Mouse (Mus musculus): ENCODE measurements around the gene Ikzf1. TPM values are rescaled to one million over a fixed set of nuclear protein-coding genes. Genes with fewer than 3 reads are reported as not detected.

Gene Ikzf1
- polyA plus RNA-seq (2021): not detected

DNA sequence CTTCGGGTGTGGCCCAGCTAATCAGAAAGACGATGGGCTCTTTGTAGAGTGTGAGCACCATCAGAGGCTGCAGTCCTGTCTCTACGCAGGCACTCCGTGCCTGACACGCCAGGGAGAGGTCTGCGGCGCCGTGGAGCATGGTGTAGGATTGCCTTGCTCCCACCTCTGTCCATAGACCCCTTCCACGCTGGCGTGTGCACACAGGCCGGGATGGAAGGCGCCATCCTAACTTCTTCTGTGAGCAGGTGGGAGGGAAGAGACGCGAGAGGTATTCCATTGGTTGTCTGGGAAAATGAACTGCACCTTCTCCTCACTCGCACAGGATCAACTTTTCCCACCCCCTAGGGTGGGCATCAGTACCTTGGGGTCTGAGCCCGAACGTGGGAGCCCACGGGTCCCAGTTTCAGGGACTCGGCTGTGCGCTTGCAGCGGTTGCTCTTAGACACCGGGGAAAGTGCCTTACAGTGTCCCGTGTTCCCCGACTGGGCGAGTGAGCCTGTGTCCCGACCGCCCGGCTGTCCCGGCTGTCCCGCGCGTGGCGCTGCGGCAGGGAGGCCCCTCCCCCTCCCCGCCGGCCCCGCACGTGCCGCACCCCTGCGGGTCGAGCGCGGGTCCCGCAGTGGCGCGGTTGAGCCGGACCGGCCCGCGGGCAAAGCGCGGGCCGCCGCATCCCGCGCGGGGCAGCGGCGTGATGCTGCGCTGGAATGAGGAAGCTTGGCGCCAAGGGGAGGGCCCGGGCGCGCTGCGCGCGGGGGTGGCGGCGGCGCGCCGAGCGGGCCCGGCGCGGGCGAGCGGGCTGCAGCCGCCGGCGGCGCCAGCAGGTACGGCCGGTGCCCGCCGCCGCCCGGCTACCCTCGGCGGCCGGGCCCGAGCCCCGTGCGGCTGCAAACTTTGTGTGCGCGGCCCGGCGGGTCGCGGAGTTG, at the start of gene Ikzf1:
Gene Ikzf1 (plus strand): TSS at position 74 of the 923 bp plus-strand sequence.
- DNase-seq (ENCODE audit: low read depth, low spot score): no peak

DNA sequence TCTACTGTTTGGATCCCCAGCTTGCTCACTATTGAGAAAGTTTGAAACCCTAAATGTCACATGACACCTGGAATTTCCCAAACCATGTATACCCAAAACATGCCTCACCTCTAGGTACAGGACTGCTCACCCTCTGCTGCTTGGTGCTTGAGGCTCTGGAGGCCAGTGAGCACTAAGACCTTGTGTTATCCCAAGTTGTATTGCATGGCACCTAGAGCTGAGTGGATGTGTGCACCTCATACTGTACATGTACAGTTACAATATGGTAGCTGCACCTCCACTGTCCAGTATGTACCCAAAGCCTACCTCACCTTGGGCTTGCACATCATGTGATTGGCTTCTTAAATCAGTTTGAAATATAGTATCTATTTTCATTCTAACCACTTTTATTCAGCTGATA, 40.5 kb upstream of the Ikzf1 start:
- TF ChIP-seq CTCF (IDR thresholded peaks at IDR 0.05): no peak
- peaks cover 23% of the 10 kb centered on the region for H3K27me3 ChIP-seq
- in situ Hi-C loops (cut with MboI; ENCODE audit: low pct_unique_long_range_greater_than_20kb): no loop called here
- CTCF ChIA-PET: no interaction called here
- DNase-seq (ENCODE audit: low read depth, low spot score): no peak
- POLR2A ChIA-PET: no interaction called here
- ATAC-seq: no peak

More for the DNA sequence above, at the start of gene Ikzf1:
- H3K27me3 ChIP-seq: peaks cover 51% of the 10 kb centered on the region
- TF ChIP-seq CTCF (IDR thresholded peaks at IDR 0.05): no peak
- POLR2A ChIA-PET: no interaction called here
- ATAC-seq: no peak
- CTCF ChIA-PET: no interaction called here
- in situ Hi-C loops (cut with MboI; ENCODE audit: low pct_unique_long_range_greater_than_20kb): no loop called here

DNA sequence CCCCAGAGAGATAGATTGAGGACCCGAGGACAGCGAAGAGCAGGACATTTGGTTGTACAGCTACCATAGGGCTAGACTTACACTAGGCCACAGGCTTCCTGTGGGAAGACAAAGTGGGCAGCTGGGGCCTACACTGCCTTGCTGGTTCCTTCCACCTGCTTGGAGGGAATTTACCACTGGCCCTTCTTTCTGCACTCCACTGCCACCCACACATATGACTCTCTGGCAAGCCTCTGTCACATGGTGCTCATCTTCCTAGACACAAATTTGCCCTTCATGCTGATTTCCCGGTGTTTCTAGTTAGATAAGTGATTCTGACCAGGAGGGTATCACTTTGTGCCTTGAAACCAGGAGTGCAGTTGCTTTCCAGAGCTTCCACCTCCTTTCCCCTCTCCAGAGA, 28.4 kb upstream of the Ikzf1 start:
- H3K27me3 ChIP-seq: peaks cover 19% of the 10 kb centered on the region
- ChIA-PET POLR2A (no interaction called here), CTCF (no interaction called here)
- ATAC-seq: no peak
- TF ChIP-seq CTCF (IDR thresholded peaks at IDR 0.05): no peak
- in situ Hi-C loops (cut with MboI; ENCODE audit: low pct_unique_long_range_greater_than_20kb): no loop called here
- no peak for DNase-seq (ENCODE audit: low read depth, low spot score)

DNA sequence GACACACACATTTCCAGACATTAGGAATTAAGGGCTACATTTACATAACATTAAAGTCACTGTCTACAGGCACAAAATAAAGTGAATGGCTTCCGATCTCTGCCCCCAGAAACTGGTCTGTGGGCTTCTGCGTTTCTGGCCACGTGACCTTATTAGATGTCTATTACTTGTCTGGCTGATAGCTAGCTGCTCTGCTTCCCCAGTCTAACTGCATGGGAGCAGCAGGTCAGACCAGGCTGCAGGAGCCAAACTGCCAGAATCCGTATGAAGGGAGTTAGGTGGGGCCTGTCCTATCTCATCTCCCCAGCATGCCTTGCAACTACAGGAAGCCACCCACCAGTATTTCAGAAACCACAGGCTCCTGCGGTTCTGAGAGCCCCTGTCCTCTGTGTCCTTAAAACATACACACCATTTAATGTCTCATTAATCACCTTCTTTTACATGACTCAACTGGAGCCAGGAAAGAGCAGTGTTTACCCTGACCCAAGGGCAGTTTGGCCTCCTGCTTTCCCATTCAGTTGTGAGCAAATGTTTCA, 27.7 kb upstream of the Ikzf1 start:
- ChIA-PET CTCF (no interaction called here), POLR2A (no interaction called here)
- in situ Hi-C loops (cut with MboI; ENCODE audit: low pct_unique_long_range_greater_than_20kb): no loop called here
- no peak for DNase-seq (ENCODE audit: low read depth, low spot score)
- H3K27me3 ChIP-seq: peaks cover 21% of the 10 kb centered on the region
- TF ChIP-seq CTCF (IDR thresholded peaks at IDR 0.05): no peak
- no peak for ATAC-seq

DNA sequence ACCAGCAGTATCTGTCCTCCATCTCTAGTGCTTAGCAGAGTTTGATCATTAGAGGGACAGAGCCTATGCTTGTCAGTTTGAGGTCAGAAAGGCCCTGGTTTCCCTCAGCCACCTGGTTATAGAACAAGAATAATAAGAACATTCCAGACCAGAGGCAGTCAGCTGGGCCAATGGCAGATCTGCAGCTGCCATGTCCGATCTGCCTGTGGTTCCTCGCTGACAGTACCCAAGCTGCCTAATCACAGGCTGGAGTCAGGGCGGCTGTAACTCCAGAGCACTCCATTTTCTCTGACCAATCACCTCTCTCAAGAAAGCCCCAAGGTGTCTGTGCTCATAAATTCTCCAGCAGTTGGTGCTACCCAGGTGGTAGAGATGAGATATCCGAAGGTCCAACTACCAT, 27.2 kb upstream of the Ikzf1 start:
- ChIA-PET CTCF (no interaction called here), POLR2A (no interaction called here)

DNA sequence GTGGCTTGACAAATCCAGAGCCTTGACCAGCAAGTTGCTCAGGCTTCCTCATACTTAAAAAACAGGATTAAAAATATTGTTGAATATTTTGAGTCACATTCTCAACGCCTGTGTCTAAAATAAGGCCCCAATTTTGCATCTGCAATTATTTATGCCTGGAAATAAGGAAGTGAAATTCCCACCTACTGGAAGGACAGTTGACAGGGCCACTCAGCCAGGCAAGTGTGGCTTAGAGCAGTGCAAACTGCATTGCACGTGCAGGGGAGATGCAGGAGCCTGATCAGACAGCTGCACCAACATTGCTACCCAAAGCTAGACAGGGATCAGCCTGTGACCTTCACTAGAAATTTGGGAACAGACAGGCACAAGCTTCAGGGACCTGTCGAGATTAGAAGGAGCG, 26.0 kb upstream of the Ikzf1 start:
- ATAC-seq: no peak
- peaks cover 34% of the 10 kb centered on the region for H3K27me3 ChIP-seq
- in situ Hi-C loops (cut with MboI; ENCODE audit: low pct_unique_long_range_greater_than_20kb): no loop called here
- ChIA-PET POLR2A (no interaction called here), CTCF (no interaction called here)
- TF ChIP-seq CTCF (IDR thresholded peaks at IDR 0.05): no peak
- DNase-seq (ENCODE audit: low read depth, low spot score): no peak

More for the DNA sequence above, 27.2 kb upstream of the Ikzf1 start:
- H3K27me3 ChIP-seq: peaks cover 23% of the 10 kb centered on the region
- DNase-seq (ENCODE audit: low read depth, low spot score) (no peak), ATAC-seq (no peak)
- in situ Hi-C loops (cut with MboI; ENCODE audit: low pct_unique_long_range_greater_than_20kb): no loop called here
- no peak for TF ChIP-seq CTCF (IDR thresholded peaks at IDR 0.05)

DNA sequence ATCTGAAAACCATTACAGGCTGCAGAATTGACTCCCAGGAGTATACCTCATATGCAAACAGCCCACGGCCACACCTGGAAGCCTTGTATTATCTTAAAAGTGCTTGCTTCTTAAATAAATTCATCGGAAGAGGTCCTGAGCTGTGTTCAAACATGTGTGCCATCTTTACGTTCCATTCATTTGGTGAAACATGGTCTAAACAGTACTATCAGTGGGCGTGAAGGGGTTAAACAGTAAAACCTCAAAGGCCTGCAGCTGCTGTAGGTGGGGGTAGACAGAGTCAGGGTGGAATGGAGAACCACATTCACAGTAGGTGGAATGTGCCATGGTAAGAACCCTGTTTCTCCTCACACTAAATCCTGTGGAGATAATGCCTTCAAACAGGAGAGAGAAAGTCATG, 24.2 kb upstream of the Ikzf1 start:
- no peak for DNase-seq (ENCODE audit: low read depth, low spot score)
- H3K27me3 ChIP-seq: peaks cover 43% of the 10 kb centered on the region
- in situ Hi-C loops (cut with MboI; ENCODE audit: low pct_unique_long_range_greater_than_20kb): no loop called here
- POLR2A ChIA-PET: no interaction called here
- CTCF ChIA-PET: interaction anchor here (1.0 kb wide), 1 partner anchor 11 kb away, joined by 3 read pairs; no protein-coding TSS in a partner anchor
- TF ChIP-seq CTCF (IDR thresholded peaks at IDR 0.05): no peak
- ATAC-seq: no peak

DNA sequence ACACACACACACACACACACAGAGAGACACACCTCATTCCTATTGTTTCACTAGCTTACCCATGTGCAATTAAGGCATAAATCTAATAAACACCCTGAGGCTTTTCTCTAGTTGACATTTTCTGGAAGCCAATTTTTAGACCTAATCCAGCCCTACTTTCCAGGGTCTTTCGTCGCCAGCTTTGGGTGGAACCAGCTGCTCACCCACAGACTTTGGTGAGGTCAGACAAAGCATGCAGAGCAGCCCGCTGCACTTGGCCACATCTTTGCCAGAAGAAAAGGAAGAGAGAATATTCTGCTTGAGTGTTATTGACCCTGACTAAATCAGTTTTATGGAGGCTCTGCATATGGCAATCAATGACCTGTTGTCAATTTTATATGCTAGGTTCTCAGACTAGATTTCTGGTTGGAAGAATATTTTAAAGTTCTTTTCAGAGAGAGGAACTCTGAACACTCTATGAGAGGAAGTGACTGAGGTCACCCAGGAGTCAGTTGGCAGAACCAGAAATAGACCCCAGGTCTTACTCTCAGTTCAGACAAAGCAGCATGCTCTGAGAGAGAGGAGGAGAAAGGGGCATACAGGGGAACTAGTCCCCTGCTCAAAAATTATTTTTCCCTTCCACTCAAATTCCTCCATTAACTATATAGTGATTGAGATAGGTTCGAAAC, 17.4 kb upstream of the Ikzf1 start:
- no peak for ATAC-seq
- ChIA-PET POLR2A (no interaction called here), CTCF (no interaction called here)
- H3K27me3 ChIP-seq: peaks cover 57% of the 10 kb centered on the region
- no peak for TF ChIP-seq CTCF (IDR thresholded peaks at IDR 0.05)
- no peak for DNase-seq (ENCODE audit: low read depth, low spot score)
- in situ Hi-C loops (cut with MboI; ENCODE audit: low pct_unique_long_range_greater_than_20kb): no loop called here

DNA sequence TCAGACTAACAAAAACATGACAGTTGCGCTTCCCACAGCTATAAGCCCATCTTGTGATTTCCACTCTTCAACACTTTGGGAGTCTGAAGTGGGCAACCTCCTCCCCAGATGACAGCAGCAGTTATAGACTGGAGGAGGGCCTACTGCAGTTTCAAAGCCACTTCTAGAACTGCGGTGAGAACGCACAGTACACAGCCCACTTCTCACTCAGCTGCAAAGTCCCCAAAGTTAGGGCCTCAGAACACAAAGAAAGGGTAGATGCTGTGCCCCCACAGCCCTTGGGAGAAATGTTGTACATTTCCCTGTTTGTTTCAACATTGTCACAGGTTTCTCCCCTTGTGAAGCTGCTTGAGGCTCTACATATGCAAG, 16.9 kb upstream of the Ikzf1 start:
- ATAC-seq: no peak
- ChIA-PET CTCF (no interaction called here), POLR2A (no interaction called here)
- in situ Hi-C loops (cut with MboI; ENCODE audit: low pct_unique_long_range_greater_than_20kb): no loop called here
- no peak for DNase-seq (ENCODE audit: low read depth, low spot score)
- peaks cover 55% of the 10 kb centered on the region for H3K27me3 ChIP-seq
- no peak for TF ChIP-seq CTCF (IDR thresholded peaks at IDR 0.05)

DNA sequence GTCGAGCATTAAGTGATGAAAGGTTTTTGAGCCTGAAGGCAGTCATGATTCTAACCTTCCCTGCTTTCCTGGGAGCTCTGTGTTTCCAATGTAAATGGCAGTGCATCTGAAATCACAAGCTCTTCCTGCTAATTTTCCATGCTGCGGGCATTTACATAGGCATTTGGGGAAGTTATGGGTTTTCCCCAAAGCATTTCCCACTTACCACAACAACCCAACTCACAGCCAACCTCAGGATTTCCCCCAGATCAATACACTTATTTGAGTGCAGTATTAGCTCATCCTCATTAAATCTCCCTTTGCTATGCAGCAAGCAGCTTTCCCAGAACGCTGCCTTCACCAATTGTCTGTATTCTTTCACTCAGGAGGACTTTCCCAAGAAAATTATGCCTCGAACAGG, 11.8 kb upstream of the Ikzf1 start:
- ATAC-seq (no peak), DNase-seq (ENCODE audit: low read depth, low spot score) (no peak)
- ChIA-PET POLR2A (no interaction called here), CTCF (interaction anchor here (0.9 kb wide), 1 partner anchor 10 kb away, joined by 4 read pairs; no protein-coding TSS in a partner anchor)
- H3K27me3 ChIP-seq: peaks cover 53% of the 10 kb centered on the region
- in situ Hi-C loops (cut with MboI; ENCODE audit: low pct_unique_long_range_greater_than_20kb): no loop called here
- no peak for TF ChIP-seq CTCF (IDR thresholded peaks at IDR 0.05)

DNA sequence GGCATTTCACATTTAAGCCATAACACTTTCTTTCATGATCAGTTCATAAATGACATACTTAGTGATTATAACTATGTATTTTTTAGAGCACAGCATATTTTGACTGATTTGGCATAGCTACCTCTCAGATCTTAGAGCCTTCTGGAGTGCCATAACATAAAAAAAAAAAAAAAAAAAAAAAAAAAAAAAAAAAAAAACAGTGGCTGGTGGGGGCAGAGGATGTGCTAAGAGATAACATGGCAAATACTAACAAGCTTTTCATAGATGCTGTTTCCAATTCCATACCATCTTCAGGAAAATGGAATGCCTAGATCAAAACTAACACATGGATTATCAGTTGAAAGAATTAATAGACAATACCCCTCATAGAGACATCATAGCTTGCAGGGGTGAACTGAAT, 9.7 kb upstream of the Ikzf1 start:
- ATAC-seq (no peak), DNase-seq (ENCODE audit: low read depth, low spot score) (no peak)
- in situ Hi-C loops (cut with MboI; ENCODE audit: low pct_unique_long_range_greater_than_20kb): no loop called here
- H3K27me3 ChIP-seq: peaks cover 50% of the 10 kb centered on the region
- ChIA-PET CTCF (no interaction called here), POLR2A (no interaction called here)
- no peak for TF ChIP-seq CTCF (IDR thresholded peaks at IDR 0.05)
